Mouse (Mus musculus) liver, embryonic 11.5 days (tissue): ENCODE data around the gene Chl1. TPM values are rescaled to one million over a fixed set of nuclear protein-coding genes. Genes with fewer than 3 reads are reported as not detected.

ENCODE experiments used
- ATAC-seq: fragments of 200-750 bp; cut with Nextera tagmentation; replicated peaks from 2 replicates; pipeline ENCODE4 v1.8.0; 2017; ENCODE audit warnings: moderate number of reproducible peaks, mild to moderate bottlenecking, moderate TSS enrichment, moderate library complexity; ENCODE audit not compliant: low FRiP score
- DNase-seq: peaks from one replicate; pipeline ENCODE4 v3.0.0-alpha.2; 2017; ENCODE audit warnings: low spot score
- H3K27ac ChIP-seq: fragments of 300-500 bp; sonication (generic); 2 replicates; pipeline ENCODE4 v1.5.1; 2014; ENCODE audit warnings: mild to moderate bottlenecking, low read depth, low read length, control low read depth
- H3K27me3 ChIP-seq: fragments of 300-500 bp; sonication (generic); replicated peaks from 2 replicates; pipeline ENCODE4 v1.6.1; 2014; ENCODE audit warnings: low read length, mixed read lengths; ENCODE audit not compliant: control insufficient read depth, insufficient read depth
- H3K36me3 ChIP-seq: fragments of 300-500 bp; sonication (generic); 2 replicates; pipeline ENCODE4 v1.6.1; 2014; ENCODE audit warnings: mild to moderate bottlenecking, low read length, moderate library complexity, mixed read lengths; ENCODE audit not compliant: control insufficient read depth, insufficient read depth
- H3K4me1 ChIP-seq: fragments of 300-500 bp; sonication (generic); replicated peaks from 2 replicates; pipeline ENCODE4 v1.6.1; 2014; ENCODE audit warnings: low read length, mixed read lengths; ENCODE audit not compliant: control insufficient read depth, insufficient read depth
- H3K4me2 ChIP-seq: fragments of 300-500 bp; sonication (generic); 2 replicates; pipeline ENCODE4 v1.6.1; 2014; ENCODE audit warnings: mild to moderate bottlenecking, control low read depth, moderate library complexity
- H3K4me3 ChIP-seq: fragments of 300-500 bp; sonication (generic); 2 replicates; pipeline ENCODE4 v1.5.1; 2014; ENCODE audit warnings: low read depth, low read length, control low read depth
- H3K9ac ChIP-seq: fragments of 300-500 bp; sonication (generic); 2 replicates; pipeline ENCODE4 v1.6.1; 2014; ENCODE audit warnings: low read depth, low read length, control low read depth
- H3K9me3 ChIP-seq: fragments of 300-500 bp; sonication (generic); 2 replicates; pipeline ENCODE4 v1.6.1; 2016; ENCODE audit warnings: low read length, inconsistent platforms, mixed read lengths; ENCODE audit not compliant: control insufficient read depth
- WGBS: fragments of 180-500 bp; shearing (Covaris S2); extraction: QIAGEN DNeasy Blood & Tissue Kit; methylation state at CpG from one replicate; pipeline ENCODE4 v1.1.7; 2014; 5-methylcytosine and 5-hydroxymethylcytosine counted together
- polyA plus RNA-seq: library from polyadenylated mRNA; unstranded; fragments of >200 nt; fragmentation: Nextera tagmentation; extraction: Ambion mirVana; gene quantifications from 2 replicates; pipeline ENCODE4 v1.2.1, GENCODE M21; 2014

The Chl1 gene
- polyA plus RNA-seq, 1 experiment from 2014 or later = 0.32 TPM

DNA sequence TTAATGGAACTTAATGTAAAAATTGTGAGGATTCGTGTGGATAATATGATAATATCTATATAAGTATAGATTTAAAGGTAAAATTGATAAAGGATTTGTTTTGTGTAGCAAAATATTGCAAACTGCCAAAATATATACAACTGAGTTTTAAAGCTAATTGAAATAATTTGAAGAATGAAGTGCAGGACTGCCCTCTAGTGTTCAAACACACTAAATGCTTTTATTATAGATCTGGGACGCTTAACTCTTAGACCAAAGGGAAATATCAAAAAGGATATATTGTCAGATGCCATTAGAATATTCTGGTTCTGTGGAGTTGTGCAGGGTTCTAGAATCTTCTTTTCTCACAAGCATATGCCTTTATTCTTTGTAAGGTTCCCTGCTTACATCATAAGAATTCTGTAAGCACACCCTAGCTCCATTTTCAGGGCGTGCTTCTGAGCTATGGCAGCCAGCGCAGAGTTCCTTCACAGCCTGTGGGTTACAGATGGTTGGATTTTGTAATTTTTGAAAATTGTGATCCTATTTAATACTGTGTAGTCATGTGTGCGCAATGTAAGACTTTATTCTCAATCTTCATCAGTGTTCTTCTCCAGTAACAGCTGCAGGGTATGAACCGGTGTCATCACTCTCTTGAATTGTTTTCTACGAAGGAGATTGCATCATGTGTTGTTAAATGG is 187.1 kb downstream of the Chl1 start:
- Histone ChIP-seq H3K4me2 (no peak overlapping the region), H3K4me3 (no peak overlapping the region), H3K9me3 (no peaks in the 10 kb centered on the region), H3K27me3 (no peaks in the 10 kb centered on the region), H3K4me1 (no peaks in the 10 kb centered on the region), H3K36me3 (no peaks in the 10 kb centered on the region), H3K27ac (no peak overlapping the region), H3K9ac (no peak overlapping the region)
- DNase-seq = no peak
- ATAC-seq = 0 out of 2 replicates have a peak, but pooled peaks have one; percentile 8
- 63% methylated on average over 7 of the region's 7 CpGs for WGBS

DNA sequence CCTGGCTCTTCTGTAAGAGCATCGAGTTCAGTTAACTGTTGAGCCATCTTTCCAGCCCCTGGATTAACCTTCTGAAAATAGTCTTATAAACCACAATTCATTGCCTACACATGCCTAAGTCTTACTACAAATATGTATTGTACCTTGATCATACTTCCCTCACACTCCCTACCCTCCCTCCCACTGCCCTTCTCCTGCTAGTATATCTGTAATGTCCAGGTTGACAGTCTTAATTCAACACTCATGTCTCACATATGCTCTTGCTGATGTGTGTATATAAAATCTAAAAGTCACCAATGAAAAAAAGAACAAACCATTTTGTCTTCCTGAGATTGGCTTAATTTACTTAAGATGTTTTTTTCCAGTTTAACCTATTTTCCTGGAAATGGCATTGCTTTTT is 189.1 kb downstream of the Chl1 start:
- no peaks in the 10 kb centered on the region for H3K9me3 ChIP-seq
- no peaks in the 10 kb centered on the region for H3K27me3 ChIP-seq
- no peak for DNase-seq
- no peak overlapping the region for H3K4me2 ChIP-seq
- H3K9ac ChIP-seq = no peak overlapping the region
- H3K4me1 ChIP-seq = no peaks in the 10 kb centered on the region
- no peaks in the 10 kb centered on the region for H3K36me3 ChIP-seq
- ATAC-seq = no peak
- no peak overlapping the region for H3K4me3 ChIP-seq
- no peak overlapping the region for H3K27ac ChIP-seq
- 79% methylated on average over 1 of the region's 1 CpGs for WGBS

DNA sequence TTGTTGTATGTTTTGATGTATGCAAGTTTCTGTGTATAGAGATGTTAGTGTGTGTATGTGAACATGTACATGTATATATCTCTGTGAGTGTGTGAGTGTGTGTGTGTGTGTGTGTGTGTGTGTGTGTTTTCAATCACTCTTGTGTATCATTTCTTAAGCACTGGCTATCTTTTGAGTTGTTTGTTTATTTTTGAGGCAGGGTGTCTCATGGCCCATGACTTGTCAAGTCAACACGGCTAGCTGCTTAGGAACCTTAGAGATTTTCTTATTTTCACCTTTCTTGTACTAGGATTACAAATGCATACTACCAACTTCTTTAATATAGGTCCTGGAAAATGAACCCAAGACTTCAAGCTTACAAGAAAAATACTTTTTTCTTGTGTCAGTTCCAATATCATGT is 189.5 kb downstream of the Chl1 start:
- H3K4me3 ChIP-seq = no peak overlapping the region
- no peak overlapping the region for H3K9ac ChIP-seq
- no peak overlapping the region for H3K4me2 ChIP-seq
- no peaks in the 10 kb centered on the region for H3K36me3 ChIP-seq
- no peaks in the 10 kb centered on the region for H3K9me3 ChIP-seq
- H3K27me3 ChIP-seq = no peaks in the 10 kb centered on the region
- ATAC-seq = no peak
- H3K4me1 ChIP-seq = no peaks in the 10 kb centered on the region
- WGBS = 76% methylated on average over 1 of the region's 1 CpGs
- no peak for DNase-seq
- no peak overlapping the region for H3K27ac ChIP-seq

DNA sequence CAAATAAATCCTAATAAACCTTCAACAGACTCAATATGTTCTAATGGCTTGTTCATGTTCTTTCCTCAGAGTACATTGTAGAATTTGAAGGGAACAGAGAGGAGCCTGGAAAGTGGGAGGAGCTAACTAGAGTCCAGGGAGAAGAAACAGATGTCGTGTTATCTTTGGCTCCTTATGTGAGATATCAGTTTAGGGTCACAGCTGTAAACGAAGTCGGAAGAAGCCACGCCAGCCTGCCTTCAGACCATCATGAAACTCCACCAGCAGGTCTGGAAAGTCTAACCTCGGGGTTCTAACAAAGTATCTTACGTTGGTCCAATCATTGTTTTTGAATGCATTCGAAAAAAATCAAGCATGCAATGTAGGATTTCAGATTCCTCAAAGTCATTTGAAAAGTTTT is 189.9 kb downstream of the Chl1 start:
- no peaks in the 10 kb centered on the region for H3K27me3 ChIP-seq
- ATAC-seq (peak; percentile 91), DNase-seq (no peak)
- WGBS = 24% methylated on average over 7 of the region's 7 CpGs
- H3K9me3 ChIP-seq = no peaks in the 10 kb centered on the region
- no peak overlapping the region for H3K27ac ChIP-seq
- H3K4me2 ChIP-seq = no peak overlapping the region
- H3K4me1 ChIP-seq = no peaks in the 10 kb centered on the region
- H3K4me3 ChIP-seq = no peak overlapping the region
- H3K9ac ChIP-seq = no peak overlapping the region
- no peaks in the 10 kb centered on the region for H3K36me3 ChIP-seq

DNA sequence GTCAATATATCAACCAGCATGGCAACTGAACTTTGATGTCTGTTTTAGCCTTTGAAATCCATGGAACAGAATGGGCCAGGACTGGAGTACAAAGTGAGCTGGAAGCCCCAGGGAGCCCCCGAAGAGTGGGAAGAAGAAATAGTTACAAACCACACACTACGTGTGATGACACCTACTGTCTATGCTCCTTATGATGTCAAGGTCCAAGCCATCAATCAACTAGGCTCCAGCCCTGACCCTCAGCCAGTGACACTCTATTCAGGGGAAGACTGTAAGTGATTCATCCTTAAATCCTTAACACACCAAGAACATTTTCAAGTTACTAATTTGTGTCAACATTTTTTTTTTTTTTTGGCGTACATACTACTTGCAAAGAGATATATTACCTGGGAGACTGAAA is 196.0 kb downstream of the Chl1 start:
- H3K4me1 ChIP-seq = no peaks in the 10 kb centered on the region
- H3K27ac ChIP-seq = no peak overlapping the region
- H3K4me3 ChIP-seq = no peak overlapping the region
- H3K36me3 ChIP-seq = no peaks in the 10 kb centered on the region
- WGBS = 79% methylated on average over 3 of the region's 3 CpGs
- no peaks in the 10 kb centered on the region for H3K9me3 ChIP-seq
- no peaks in the 10 kb centered on the region for H3K27me3 ChIP-seq
- no peak overlapping the region for H3K4me2 ChIP-seq
- no peak overlapping the region for H3K9ac ChIP-seq
- no peak for DNase-seq
- no peak for ATAC-seq

DNA sequence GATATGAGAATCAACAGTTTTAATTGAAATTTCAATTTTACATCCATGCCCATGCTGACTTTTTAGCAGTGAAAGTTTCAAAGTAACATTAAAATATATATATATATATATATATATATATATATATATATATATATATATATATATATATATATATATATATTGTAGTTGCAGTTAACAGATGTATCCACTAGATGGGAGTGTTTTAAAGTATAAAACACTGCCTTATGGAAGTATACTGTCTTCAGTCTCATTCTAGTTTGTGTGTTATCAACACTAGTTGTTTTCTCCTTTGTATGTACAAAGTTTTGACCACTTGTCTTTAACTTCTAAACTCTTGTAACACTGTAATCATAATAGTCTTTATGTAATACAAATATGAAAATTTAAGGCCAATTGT is 228.9 kb downstream of the Chl1 start:
- no peak overlapping the region for H3K9ac ChIP-seq
- H3K27me3 ChIP-seq = no peaks in the 10 kb centered on the region
- no peak overlapping the region for H3K4me2 ChIP-seq
- no peaks in the 10 kb centered on the region for H3K36me3 ChIP-seq
- no peak overlapping the region for H3K4me3 ChIP-seq
- H3K9me3 ChIP-seq = no peaks in the 10 kb centered on the region
- DNase-seq (no peak), ATAC-seq (no peak)
- no peaks in the 10 kb centered on the region for H3K4me1 ChIP-seq
- no peak overlapping the region for H3K27ac ChIP-seq

DNA sequence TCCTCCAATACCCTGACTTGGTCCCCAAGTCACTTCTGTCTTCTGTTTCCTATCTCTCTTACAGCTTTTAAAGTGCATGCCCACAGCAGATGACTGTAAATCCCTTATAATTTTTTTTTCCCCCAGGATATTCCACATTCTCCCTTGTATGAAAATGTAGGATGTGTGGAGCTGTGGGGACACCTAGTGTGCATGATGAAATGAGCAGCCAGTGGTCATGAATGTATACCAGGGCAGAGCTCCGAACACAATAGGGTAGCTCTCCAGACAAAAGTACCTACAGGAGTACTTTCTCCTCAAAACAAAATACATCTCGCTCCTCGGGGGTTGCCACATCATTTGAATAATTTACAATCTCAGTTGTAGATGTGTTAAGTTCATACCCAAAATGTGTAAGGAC is 232.4 kb downstream of the Chl1 start:
- ATAC-seq (no peak), DNase-seq (no peak)
- H3K27me3 ChIP-seq = no peaks in the 10 kb centered on the region
- no peak overlapping the region for H3K9ac ChIP-seq
- H3K4me2 ChIP-seq = no peak overlapping the region
- WGBS = 56% methylated on average over 3 of the region's 3 CpGs
- H3K4me1 ChIP-seq = no peaks in the 10 kb centered on the region
- H3K27ac ChIP-seq = no peak overlapping the region
- no peak overlapping the region for H3K4me3 ChIP-seq
- no peaks in the 10 kb centered on the region for H3K9me3 ChIP-seq
- H3K36me3 ChIP-seq = no peaks in the 10 kb centered on the region

DNA sequence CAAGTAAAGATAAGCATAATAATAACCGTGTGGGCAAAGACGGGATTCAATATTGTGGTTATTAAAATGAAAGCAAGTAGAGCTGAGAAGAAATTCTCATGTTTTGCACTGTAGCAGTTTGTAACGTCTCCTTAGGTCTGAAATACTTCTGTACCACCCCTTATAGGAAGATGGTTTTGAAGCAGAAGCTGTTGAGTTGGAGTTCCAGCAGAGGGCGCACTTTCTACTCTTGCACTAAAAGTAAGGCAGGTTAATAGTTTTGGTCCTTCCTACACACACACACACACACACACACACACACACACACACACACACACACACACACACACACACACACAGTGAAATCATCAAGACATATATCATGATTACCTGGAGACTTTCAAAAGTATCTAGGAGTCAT is 235.7 kb downstream of the Chl1 start:
- no peak for ATAC-seq

DNA sequence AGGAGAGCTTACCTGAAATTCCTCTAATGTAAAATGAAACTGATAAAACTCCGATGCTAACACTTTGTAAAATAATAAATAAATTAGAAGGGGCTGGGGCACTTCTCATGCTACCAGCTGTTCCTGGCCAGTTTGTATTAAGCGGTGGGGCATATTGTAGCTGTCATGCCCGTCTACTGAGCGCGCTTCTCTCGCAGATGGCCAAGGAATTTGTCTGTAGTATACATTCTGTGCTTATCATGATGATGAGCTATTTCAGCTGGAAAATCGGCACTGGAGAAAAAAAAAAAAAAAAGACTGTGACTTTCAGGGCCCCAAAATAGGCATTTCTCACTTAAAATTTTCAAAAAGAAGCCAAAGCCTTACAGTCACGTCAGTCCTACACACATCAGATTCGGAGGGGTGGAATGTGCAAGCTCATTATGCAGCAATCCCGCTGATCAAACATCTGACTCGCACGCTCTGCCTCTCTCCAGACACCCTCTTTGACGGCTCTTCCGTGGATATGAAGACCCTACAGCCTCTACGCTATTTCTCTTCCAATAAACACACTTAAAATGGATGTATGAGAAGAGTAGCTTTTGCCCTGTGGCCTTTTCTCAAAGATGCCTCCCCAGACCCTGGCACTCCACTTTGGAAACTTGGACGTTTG is 238.9 kb downstream of the Chl1 start:
- Histone ChIP-seq H3K9ac (no peak overlapping the region), H3K9me3 (no peaks in the 10 kb centered on the region), H3K27me3 (no peaks in the 10 kb centered on the region), H3K27ac (no peak overlapping the region), H3K4me2 (no peak overlapping the region), H3K36me3 (no peaks in the 10 kb centered on the region), H3K4me3 (no peak overlapping the region), H3K4me1 (no peaks in the 10 kb centered on the region)
- DNase-seq (no peak), ATAC-seq (no peak)
- WGBS = 68% methylated on average over 16 of the region's 16 CpGs

More for the DNA sequence above, 235.7 kb downstream of the Chl1 start:
- WGBS = 26% methylated on average over 4 of the region's 4 CpGs
- DNase-seq = no peak
- Histone ChIP-seq H3K4me3 (no peak overlapping the region), H3K9ac (no peak overlapping the region), H3K36me3 (no peaks in the 10 kb centered on the region), H3K9me3 (no peaks in the 10 kb centered on the region), H3K4me2 (no peak overlapping the region), H3K27me3 (no peaks in the 10 kb centered on the region), H3K4me1 (no peaks in the 10 kb centered on the region), H3K27ac (no peak overlapping the region)
